Mouse (Mus musculus) frontal cortex, postnatal 14 days (tissue): Measurements from ENCODE around the gene Prrg2.
A peak's percentile ranks its signal among the peaks of the same experiment; 100 is the strongest.
"Not testable (repeated sequence)": the region's sequence is repeated elsewhere in the genome, so short reads cannot be mapped to it uniquely, and the experiment has no call there.

Experiments
- DNase-seq, 2 experiments: peaks; one replicate each; pipeline ENCODE4 v3.0.0; 2022; ENCODE audit warnings: low spot score in 2 of 2

Gene Prrg2

DNA sequence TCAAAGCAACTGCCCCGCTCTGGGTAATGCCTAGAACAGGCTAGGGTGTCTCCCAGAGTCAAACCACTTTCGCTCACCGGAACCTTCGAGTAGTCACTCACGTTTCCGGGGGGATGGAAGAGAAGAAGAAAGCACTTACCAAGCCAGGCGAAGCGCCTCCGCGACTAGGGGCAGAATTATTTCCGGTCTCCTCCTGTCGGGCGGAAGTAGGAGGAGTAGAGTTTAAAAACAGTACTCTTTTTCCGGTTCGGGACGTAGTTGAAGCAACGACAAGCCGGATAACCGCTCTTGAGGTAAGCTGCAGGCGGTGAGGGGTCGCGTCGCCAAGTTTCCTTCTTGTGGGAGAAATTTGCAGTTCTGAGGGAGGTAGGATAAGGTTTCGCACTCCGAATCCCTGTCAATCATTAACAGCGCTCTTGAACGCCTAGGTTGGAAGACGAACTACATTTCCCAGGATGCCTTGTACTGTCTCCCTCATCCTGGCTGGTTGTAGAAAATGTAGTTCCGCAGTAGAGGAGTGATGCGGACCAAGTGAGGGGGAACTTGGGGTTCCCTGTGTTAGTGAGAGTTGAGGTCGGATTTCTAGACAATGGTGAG lies at the start of gene Prrg2, which contains the start of gene Nosip:
Prrg2 (minus strand) TSS at position 439 of the 597 bp plus-strand sequence.
Nosip (plus strand) TSS at position 191 of the 597 bp plus-strand sequence.
- peak; percentile 86 to 93 for DNase-seq

DNA sequence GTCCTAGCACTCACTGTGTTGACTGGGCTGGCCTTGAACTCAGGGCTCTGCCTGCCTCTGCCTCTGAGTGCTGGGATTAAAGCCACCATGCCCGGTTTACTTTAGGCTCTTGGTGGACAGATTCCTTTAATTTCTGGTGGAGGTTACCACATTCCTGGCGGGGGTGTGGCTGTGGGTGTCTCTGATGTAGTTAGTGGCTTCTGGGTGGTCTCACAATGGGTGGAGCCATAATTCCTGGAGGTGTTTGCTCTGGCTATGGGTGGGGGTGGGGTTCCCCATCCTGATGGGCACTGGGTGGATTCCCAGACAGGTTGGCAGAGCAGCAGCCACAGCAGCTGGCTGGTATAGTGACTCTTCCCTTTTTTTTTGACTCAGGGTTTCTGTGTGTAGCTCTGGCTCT lies 49.5 kb upstream of the Prrg2 start:
- no peak for DNase-seq

DNA sequence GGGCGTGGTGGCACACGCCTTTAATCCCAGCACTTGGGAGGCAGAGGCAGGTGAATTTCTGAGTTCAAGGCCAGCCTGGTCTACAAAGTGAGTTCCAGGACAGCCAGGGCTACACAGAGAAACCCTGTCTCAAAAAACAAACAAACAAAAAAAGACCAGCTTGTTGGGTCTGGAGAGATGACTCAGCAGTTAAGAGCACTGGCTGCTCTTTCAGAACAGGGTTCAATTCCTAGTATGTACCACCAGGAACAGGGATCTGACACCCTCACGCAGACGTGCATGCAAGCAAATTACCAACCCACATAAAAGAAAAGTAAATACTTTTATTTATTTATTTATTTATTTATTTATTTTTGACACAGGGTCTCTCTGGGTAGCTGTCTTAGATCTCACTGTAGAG lies 47.6 kb upstream of the Prrg2 start:
- DNase-seq: not testable (repeated sequence)

DNA sequence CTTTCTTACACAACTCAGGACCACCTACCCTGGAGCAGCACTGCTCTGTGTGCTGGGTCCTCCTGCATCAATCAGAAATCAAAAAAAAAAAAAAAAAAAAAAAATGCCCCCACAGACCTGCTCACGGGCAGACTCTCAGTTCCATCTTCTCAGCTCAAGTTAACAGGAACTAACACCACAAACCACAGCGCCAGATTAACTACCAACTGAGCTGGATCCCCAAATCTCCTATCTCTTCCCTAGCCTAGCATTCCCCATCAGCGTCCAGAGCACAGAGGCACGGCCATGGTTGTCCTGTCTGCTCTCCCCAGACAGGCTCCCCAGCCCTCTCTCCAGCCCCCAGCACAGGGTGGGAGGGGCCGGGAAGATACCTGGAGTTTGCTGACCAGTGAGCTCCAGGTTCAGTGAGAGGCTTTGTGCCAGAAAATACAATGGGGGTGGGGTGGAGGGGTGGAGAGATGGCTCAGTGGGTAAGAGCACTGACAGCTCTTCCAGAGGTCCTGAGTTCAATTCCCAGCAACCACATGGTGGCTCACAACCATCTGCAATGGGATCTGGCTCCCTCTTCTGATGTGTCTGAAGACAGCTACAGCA lies 44.7 kb upstream of the Prrg2 start:
- no peak for DNase-seq

GRCm38 (mm10) chr7:45106441-45106840 lies 44.0 kb upstream of the Prrg2 start:
- DNase-seq: no peak

GRCm38 (mm10) chr7:45105491-45105890 lies 43.0 kb upstream of the Prrg2 start:
- no peak for DNase-seq

DNA sequence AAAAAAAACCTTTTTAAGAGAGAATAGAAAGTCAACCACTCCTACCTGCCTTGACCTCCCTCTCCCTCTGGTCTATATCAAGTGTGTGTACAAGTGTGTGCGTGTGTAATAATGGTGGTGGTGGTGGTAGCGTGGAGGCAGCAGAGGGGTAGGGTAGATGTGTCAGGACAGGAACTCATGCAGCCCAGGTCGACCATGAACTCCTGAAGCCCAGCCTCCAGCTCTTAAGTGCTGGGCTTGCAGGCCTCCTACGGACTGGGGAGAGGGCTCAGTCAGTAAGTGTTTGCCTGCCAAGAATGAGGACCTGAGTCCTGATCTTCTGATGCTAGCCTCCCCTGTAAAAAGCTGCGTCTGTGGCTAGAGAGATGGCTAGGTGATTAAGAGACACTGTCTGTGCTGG lies 42.5 kb upstream of the Prrg2 start:
- DNase-seq: no peak

DNA sequence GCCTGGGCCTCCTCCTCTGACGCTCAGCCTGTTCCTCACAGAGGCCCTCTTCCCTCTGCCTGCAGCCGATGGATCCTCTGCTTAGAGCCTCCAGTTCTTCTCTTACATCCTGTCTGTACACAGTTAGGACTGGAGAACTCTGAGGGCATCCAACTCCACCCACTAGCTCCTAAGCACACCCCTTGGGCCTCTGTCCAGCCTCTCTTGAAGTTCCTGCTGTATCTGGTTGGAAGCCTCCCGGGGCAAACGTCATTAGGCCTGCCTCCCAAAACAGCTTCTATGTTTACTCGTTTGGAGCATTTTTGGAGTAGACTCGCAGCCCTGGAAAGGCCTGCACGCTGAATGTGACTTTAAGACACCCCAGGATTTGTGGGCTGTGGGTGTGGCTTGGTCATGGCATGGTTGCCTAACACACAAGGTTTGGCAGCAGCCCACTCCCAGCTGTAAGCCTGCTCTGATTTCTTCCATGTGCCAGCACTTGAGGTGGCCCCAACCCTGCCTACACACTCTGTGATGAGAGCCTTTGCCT lies 41.2 kb upstream of the Prrg2 start, which contains the start of gene Fcgrt:
Fcgrt (minus strand) TSS at position 200 of the 529 bp plus-strand sequence.
- peak in 1 of 2 experiments; percentile 63 for DNase-seq

DNA sequence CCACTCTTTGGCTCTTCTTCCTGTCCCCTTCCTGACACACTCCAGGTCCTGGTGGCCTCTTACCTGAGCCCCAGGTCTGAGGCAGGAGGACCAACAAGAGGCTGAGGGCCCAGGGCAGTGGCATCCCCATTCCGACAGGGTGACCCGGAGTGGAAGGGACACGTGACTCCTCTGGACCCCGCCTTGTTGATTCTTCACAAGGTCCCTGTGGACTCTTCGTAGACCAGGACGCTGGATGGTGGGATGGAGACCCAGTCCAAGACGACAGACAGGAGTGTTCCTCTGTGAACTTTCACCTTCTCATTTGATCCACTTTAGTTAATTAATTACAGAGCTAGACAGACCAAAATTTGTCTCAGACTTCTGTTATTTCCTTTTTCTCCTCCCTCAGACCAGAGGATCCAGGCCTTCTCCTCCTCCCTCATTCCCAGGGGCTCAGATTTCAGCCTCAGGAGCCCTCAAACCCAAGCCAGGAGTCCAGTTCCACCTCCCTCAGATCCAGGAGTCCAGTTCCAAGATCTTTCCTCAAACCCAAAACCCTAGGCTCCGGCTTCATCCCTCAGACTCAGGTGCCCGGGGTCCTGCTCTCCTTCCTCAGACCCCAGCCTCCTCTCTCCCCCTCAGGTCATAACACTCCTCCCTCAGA lies 40.6 kb upstream of the Prrg2 start:
- no peak for DNase-seq

DNA sequence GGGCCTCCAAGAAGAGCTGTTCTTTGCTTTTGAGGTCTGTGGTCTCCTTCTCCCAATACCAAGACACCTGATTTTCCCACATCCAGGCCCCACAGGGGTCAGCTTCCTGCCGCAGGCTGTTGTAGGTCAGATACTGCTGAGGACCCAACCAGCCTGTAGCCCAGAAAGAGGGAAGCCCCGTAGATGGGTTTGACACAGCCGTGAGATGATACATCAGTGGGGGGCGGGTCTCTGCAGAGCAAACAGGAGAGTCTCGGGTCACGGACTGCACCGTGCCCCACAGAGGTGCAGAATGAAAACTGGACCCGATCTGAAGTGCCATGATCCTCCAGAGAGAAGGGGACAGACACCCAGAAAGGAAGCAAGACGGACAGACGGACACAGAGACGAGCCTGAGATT lies 40.0 kb upstream of the Prrg2 start:
- DNase-seq: no peak

GRCm38 (mm10) chr7:45100046-45100445 lies 37.6 kb upstream of the Prrg2 start:
- no peak for DNase-seq

- DNase-seq: no peak
Observed at GRCm38 (mm10) chr7:45098541-45099240, 36.2 kb upstream of the Prrg2 start.

DNA sequence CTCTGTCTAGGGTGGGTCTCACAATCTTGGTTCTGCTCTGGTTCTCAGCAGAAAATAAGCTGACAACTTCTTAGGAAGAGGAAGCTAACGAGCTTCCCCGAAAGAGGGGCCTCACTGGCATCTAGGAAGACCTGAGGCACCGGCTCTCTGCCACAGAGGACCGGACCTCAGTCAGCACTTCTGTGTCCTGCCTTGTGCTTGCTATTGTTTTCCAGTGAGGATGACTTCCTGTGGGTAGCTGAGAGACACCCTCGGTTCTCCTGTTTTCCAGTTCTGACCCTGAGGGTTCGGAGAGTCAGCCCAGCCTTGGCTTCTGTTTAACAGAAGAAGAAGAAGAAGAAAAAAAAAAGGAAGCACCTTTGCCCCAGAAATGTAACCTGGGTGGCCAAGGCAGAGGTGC lies 35.0 kb upstream of the Prrg2 start:
- no peak for DNase-seq

GRCm38 (mm10) chr7:45095965-45096364 lies 33.5 kb upstream of the Prrg2 start:
- DNase-seq: not testable (repeated sequence)

GRCm38 (mm10) chr7:45095367-45095766 lies 32.9 kb upstream of the Prrg2 start:
- DNase-seq: no peak

- DNase-seq: no peak
Observed at GRCm38 (mm10) chr7:45094121-45094520, 31.6 kb upstream of the Prrg2 start.

GRCm38 (mm10) chr7:45093516-45093905 lies 31.0 kb upstream of the Prrg2 start:
- DNase-seq: no peak

GRCm38 (mm10) chr7:45092828-45093515 lies 30.5 kb upstream of the Prrg2 start:
- no peak for DNase-seq

DNA sequence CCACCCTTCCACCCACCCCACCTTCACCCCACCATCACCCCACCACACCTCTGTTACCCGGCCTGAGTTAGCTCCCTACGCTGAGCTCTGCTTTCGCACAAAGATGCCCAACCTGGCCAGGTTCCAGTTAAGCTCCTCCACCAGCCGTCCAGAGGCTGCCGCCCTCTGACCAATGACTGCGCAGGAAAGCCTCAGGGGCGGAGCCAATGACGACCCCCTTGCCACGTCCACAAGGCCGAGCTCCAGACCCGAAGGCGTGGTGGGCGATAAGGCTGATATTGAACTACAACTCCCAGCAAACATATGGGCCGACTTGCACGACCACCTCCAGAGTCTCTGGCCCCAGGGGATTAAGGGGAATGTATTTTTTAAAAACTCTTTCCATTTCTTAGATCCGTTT lies 29.6 kb upstream of the Prrg2 start, which contains the start of gene Rcn3:
Rcn3 (minus strand) TSS at position 174 of the 400 bp plus-strand sequence.
- DNase-seq: peak; percentile 41 to 64

DNA sequence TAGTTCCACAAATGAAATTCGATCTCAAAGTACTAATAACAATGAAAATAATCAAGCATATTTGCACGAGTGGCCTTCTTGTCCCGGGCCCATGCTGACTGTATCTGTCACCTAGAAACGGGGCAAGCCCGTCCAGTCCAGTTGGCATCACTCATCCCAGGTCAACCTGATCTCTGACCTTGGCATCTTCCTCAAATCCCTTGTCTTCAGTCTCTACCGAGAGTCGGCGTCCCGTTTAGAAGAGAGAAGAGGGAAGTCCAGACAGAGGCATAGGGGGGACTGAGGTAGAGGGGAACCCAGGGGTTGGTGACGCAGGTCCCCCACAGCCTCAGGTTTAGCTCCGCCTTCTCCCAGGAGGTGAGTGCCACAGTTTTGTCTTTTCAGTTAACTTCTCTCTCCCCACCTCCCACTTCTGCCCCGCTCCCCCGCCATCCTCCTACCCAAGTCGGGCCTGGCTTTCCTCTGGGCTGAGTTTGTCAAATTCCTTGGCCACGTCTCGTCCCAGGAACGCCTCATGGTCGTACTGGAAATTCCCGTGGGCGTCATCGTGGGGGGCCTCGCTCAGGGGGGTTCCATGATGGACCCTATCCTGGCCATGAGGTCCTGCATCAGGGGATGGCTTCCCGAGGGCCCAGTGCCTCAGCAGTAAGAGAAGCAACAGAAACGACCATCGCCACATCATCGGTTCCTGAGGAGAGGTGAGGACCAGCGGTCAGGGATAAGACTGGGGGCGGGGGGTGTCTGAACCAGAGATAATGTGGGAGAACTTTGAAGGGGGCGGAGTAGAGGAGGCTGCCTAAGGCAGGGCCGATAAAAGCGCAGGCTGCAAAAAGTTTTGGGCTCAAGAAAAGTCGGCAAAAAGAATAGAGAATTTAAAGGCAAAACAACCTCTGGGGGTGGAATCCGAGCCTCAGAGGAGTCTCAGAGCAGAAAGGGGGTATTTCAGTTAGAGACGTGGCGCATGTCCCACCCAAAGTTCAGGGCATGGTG lies 28.8 kb upstream of the Prrg2 start:
- DNase-seq: no peak
